In the genomic region with DNA sequence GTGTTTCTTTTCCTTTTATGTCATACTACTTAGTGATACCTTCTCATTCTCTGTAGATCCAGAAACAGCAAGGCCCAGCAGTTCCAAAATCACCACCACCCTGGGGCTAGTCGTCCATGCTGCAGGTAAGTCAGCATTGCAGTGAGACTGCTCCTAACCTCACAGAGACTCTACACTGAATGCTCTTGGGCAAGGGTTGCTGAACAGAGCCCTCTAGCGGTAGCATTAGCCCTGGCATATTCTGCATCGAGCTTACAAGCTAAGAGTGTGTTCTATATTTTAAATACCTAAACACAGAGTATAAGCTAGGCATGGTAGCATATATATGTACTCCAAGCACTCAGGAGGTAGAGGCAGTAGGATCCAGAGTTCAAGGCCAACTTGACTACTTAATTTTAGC, we compare ENCODE assay signal across 9 mouse cellular contexts. TPM values are rescaled to one million over a fixed set of nuclear protein-coding genes. Genes with fewer than 3 reads are reported as not detected.
A peak's percentile ranks its signal among the peaks of the same experiment; 100 is the strongest.
DNase-seq lines count a peak whose midpoint lies in the region; ATAC-seq and TF ChIP-seq lines count a peak whose summit lies in the region.
"Had no signal": no experiment of that assay in that cellular context is flagged by ENCODE, and none has a peak within 500 bp of the region (broad histone marks: within the 10 kb centered on the region; RNA-seq: fewer than 3 reads in every experiment).

No protein-coding gene starts in this region.

- DNase-seq in forebrain, embryonic 11.5 days (ENCODE audit: low spot score): peak; percentile 71
- peak; percentile 63 for DNase-seq in A20 (ENCODE audit: low read depth, low spot score)
- DNase-seq in kidney, postnatal 4 days: peak; percentile 65 to 71
- peak; percentile 46 for DNase-seq in lung, adult 2 months
- peak; percentile 53 for DNase-seq in right cerebral cortex, postnatal 4 days

- no peak overlapping the region for H3K4me3 ChIP-seq in forebrain, embryonic 11.5 days (ENCODE audit: low read depth, low read length)
- no peak overlapping the region for H3K4me3 ChIP-seq in forebrain, embryonic 13.5 days
- H3K4me3 ChIP-seq in bone marrow macrophage, adult 2 months (ENCODE audit: insufficient read depth, low read length): no peak overlapping the region
- no peak overlapping the region for H3K4me3 ChIP-seq in lung, adult 2 months (replicated peaks; ENCODE audit: extremely low read depth, low read depth, low read length)
- H3K4me3 ChIP-seq: liver, embryonic 15.5 days had no signal

- no peaks in the 10 kb centered on the region for H3K9me3 ChIP-seq in forebrain, embryonic 11.5 days (ENCODE audit: control insufficient read depth, low read length)
- no peaks in the 10 kb centered on the region for H3K9me3 ChIP-seq in forebrain, embryonic 13.5 days (replicated peaks)
- H3K9me3 ChIP-seq: liver, embryonic 15.5 days had no signal

- ATAC-seq in forebrain, embryonic 11.5 days (replicated peaks; ENCODE audit: low FRiP score): no peak
- ATAC-seq in forebrain, embryonic 13.5 days: no peak
- peak; percentile 83 for ATAC-seq in erythroid progenitor cell, adult 5-6 weeks (replicated peaks; ENCODE audit: low FRiP score, poor library complexity, severe bottlenecking)

- no peaks in the 10 kb centered on the region for H3K27me3 ChIP-seq in forebrain, embryonic 11.5 days (ENCODE audit: control insufficient read depth, insufficient read depth, low read length)
- H3K27me3 ChIP-seq in forebrain, embryonic 13.5 days: no peaks in the 10 kb centered on the region
- H3K27me3 ChIP-seq: liver, embryonic 15.5 days had no signal

- H3K36me3 ChIP-seq in forebrain, embryonic 11.5 days (ENCODE audit: control insufficient read depth, insufficient read depth, low read length): no peaks in the 10 kb centered on the region; the same call in 1 of the 2 replicates
- peaks cover 56% of the 10 kb centered on the region for H3K36me3 ChIP-seq in forebrain, embryonic 13.5 days (ENCODE audit: poor library complexity, severe bottlenecking)

- WGBS in forebrain, embryonic 11.5 days: 20% methylated on average over 3 of the region's 3 CpGs
- WGBS in forebrain, embryonic 13.5 days: 13% methylated on average over 3 of the region's 3 CpGs
- WGBS in lung, adult 2 months: 7% methylated on average over 3 of the region's 3 CpGs

- H3K4me1 ChIP-seq in forebrain, embryonic 11.5 days (replicated peaks; ENCODE audit: control insufficient read depth, insufficient read depth, low read length): no peaks in the 10 kb centered on the region
- H3K4me1 ChIP-seq in forebrain, embryonic 13.5 days: no peaks in the 10 kb centered on the region
- peaks cover 6% of the 10 kb centered on the region for H3K4me1 ChIP-seq in bone marrow macrophage, adult 2 months (ENCODE audit: control insufficient read depth, insufficient read depth, low read length)
- H3K4me1 ChIP-seq in lung, adult 2 months (ENCODE audit: control insufficient read depth, insufficient read depth, low read length): no peaks in the 10 kb centered on the region
- H3K4me1 ChIP-seq: liver, embryonic 15.5 days had no signal

- TF ChIP-seq POLR2A in bone marrow macrophage, adult 2 months (IDR thresholded peaks at IDR 0.05; ENCODE audit: borderline replicate concordance, low read depth, low read length): no peak
- TF ChIP-seq POLR2A in lung, adult 2 months (IDR thresholded peaks at IDR 0.05; ENCODE audit: borderline replicate concordance, extremely low read depth, low read depth, low read length): no peak

- H3K4me2 ChIP-seq in forebrain, embryonic 11.5 days (ENCODE audit: low read depth, low read length, severe bottlenecking): no peak overlapping the region
- no peak overlapping the region for H3K4me2 ChIP-seq in forebrain, embryonic 13.5 days
- H3K4me2 ChIP-seq: liver, embryonic 15.5 days had no signal

- no peak overlapping the region for H3K9ac ChIP-seq in forebrain, embryonic 11.5 days (ENCODE audit: low read length)
- no peak overlapping the region for H3K9ac ChIP-seq in forebrain, embryonic 13.5 days
- H3K9ac ChIP-seq: liver, embryonic 15.5 days had no signal

- peak; percentile 63 for TF ChIP-seq CTCF in bone marrow macrophage, adult 2 months (IDR thresholded peaks at IDR 0.05; ENCODE audit: low read depth, low read length)
- TF ChIP-seq CTCF in lung, adult 2 months (IDR thresholded peaks at IDR 0.05; ENCODE audit: insufficient read depth, low read length): peak; percentile 70

- H3K27ac ChIP-seq in forebrain, embryonic 11.5 days (ENCODE audit: low read depth, low read length): no peak overlapping the region
- no peak overlapping the region for H3K27ac ChIP-seq in forebrain, embryonic 13.5 days
- no peak overlapping the region for H3K27ac ChIP-seq in bone marrow macrophage, adult 2 months (ENCODE audit: insufficient read depth, low read depth, low read length)
- H3K27ac ChIP-seq: liver, embryonic 15.5 days had no signal

RNA-seq across cellular contexts. Expression of gene Plekhd1, which starts 19.2 kb away (rescaled TPM):
- polyA plus RNA-seq in forebrain, embryonic 11.5 days (2014; fragmentation: Nextera tagmentation; extraction: Ambion mirVana): 0.48 and 0.60 TPM in 2 replicates
- 0.43 and 0.74 TPM in 2 replicates for polyA plus RNA-seq in forebrain, embryonic 13.5 days (2015; fragmentation: Nextera tagmentation; extraction: Ambion mirVana)
- polyA plus RNA-seq in bone marrow macrophage, adult 2 months (2012; ENCODE audit: insufficient read depth, insufficient read length, missing spikeins): not detected in 2 replicates
- 0.42 TPM in 1 of 2 replicates, not detected in the other for total RNA-seq in erythroid progenitor cell, adult 5-6 weeks (2015; ENCODE audit: low replicate concordance)
- 2.8 TPM in 1 of 2 replicates, not detected in the other for total RNA-seq in erythroid progenitor cell, adult 5-6 weeks (2017; ENCODE audit: low replicate concordance)
- polyA plus RNA-seq in lung, adult 2 months (2012; rRNA removed): 20.3 and 20.5 TPM in 2 replicates

RNA-seq across cellular contexts. Expression of gene Erh, which starts 29.0 kb away (rescaled TPM):
- 400 and 407 TPM in 2 replicates for polyA plus RNA-seq in forebrain, embryonic 11.5 days (2014; fragmentation: Nextera tagmentation; extraction: Ambion mirVana)
- polyA plus RNA-seq in forebrain, embryonic 13.5 days (2015; fragmentation: Nextera tagmentation; extraction: Ambion mirVana): 434 and 477 TPM in 2 replicates
- 30.6 and 31.9 TPM in 2 replicates for polyA plus RNA-seq in bone marrow macrophage, adult 2 months (2012; ENCODE audit: insufficient read depth, insufficient read length, missing spikeins)
- 23.9 and 28.1 TPM in 2 replicates for total RNA-seq in erythroid progenitor cell, adult 5-6 weeks (2015; ENCODE audit: low replicate concordance)
- 4.9 and 23.4 TPM in 2 replicates for total RNA-seq in erythroid progenitor cell, adult 5-6 weeks (2017; ENCODE audit: low replicate concordance)
- polyA plus RNA-seq in lung, adult 2 months (2012; rRNA removed): 15.2 and 20.7 TPM in 2 replicates

RNA-seq across cellular contexts. Expression of gene Slc39a9, which starts 29.5 kb away (rescaled TPM):
- 29.9 and 33.1 TPM in 2 replicates for polyA plus RNA-seq in forebrain, embryonic 11.5 days (2014; fragmentation: Nextera tagmentation; extraction: Ambion mirVana)
- polyA plus RNA-seq in forebrain, embryonic 13.5 days (2015; fragmentation: Nextera tagmentation; extraction: Ambion mirVana): 20.2 and 23.8 TPM in 2 replicates
- polyA plus RNA-seq in bone marrow macrophage, adult 2 months (2012; ENCODE audit: insufficient read depth, insufficient read length, missing spikeins): 22.0 and 25.9 TPM in 2 replicates
- 20.1 and 22.0 TPM in 2 replicates for total RNA-seq in erythroid progenitor cell, adult 5-6 weeks (2015; ENCODE audit: low replicate concordance)
- 11.2 and 20.5 TPM in 2 replicates for total RNA-seq in erythroid progenitor cell, adult 5-6 weeks (2017; ENCODE audit: low replicate concordance)
- polyA plus RNA-seq in lung, adult 2 months (2012; rRNA removed): 49.8 and 63.9 TPM in 2 replicates

Comparison
In these comparisons a context has a peak if more than half of its experiments do, and no peak if none do; other contexts are left out.
1. RNA of gene Plekhd1, which starts 19.2 kb away (polyA plus RNA-seq): 20.3 to 20.5 TPM in lung, adult 2 months; 0.43 to 0.74 TPM in forebrain, embryonic 13.5 days, 0.48 to 0.60 TPM in forebrain, embryonic 11.5 days and not detected in bone marrow macrophage, adult 2 months; every median in the first group is over 10 times any median in the second.
2. RNA of gene Erh, which starts 29.0 kb away (polyA plus RNA-seq): 434 to 477 TPM in forebrain, embryonic 13.5 days and 400 to 407 TPM in forebrain, embryonic 11.5 days; 30.6 to 31.9 TPM in bone marrow macrophage, adult 2 months and 15.2 to 20.7 TPM in lung, adult 2 months; every median in the first group is over 10 times any median in the second.
3. Peak in every context shown above with its lines, with median percentiles within 50 percentile points of each other: DNase-seq.